Mouse (Mus musculus) right cerebral cortex, postnatal 4 days (tissue): Measurements from ENCODE around the gene Incenp.
A peak's percentile ranks its signal among the peaks of the same experiment; 100 is the strongest.
"Not testable (repeated sequence)": the region's sequence is repeated elsewhere in the genome, so short reads cannot be mapped to it uniquely, and the experiment has no call there.

Source experiments
- DNase-seq: peaks from one replicate; pipeline ENCODE4 v3.0.0-alpha.2; 2022

The Incenp gene

DNA sequence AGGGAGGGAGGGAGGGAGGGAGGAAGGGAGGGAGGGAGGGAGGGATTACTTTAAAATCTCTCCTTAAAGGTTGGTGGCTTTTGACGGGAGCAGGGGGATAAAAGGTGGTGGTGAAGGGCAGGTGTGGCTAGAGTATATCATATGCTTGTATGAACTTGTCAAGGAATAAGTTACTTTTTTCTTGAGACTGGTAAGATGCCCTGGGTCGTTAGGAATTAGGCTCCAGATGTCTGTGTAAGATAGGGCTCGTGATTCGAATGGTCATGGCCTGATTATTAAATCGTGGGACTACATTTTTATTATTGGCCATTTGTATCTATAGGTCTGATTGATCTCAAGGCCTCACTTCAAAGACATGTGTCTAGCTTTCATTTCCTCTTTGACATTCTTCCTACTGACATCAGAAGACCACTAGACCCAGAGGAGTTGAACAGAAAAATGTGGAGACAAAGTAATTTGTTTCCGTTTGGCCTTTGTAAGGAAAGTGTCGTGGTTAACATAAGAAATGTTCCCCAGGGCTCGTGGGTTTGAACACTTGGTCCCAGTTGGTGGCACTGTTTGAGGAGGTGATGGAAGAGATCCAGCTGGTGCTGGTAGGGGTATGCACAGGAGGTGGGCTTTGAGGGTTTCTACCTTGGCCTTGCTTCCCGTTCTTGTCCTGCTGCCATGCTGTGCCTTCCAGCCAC lies 19.0 kb upstream of the Incenp start:
- no peak for DNase-seq

GRCm38 (mm10) chr19:9917727-9918126 lies 18.4 kb upstream of the Incenp start:
- no peak for DNase-seq

GRCm38 (mm10) chr19:9915935-9916334 lies 16.6 kb upstream of the Incenp start:
- DNase-seq: peak; percentile 81

- no peak for DNase-seq
Measured at GRCm38 (mm10) chr19:9914346-9914745, 15.0 kb upstream of the Incenp start.

DNA sequence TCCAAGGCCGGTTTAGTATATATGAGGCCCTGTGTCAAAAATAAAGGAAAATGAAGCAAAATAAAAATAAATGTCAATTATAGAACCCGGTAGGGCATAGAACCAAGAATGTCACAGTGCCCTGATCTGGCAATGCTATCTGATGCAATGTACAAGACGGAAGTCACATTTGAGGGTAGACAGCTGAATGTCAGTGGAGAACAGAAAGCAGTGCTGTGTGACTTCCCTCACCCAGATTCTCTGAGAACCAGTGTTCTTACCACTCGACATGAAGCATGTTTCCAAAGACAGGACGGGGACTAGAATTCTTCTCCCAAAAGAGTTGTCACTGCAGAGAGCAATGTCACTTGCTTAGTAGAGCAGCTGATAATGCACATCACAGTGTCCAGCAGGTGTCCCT lies 14.4 kb upstream of the Incenp start:
- no peak for DNase-seq

DNA sequence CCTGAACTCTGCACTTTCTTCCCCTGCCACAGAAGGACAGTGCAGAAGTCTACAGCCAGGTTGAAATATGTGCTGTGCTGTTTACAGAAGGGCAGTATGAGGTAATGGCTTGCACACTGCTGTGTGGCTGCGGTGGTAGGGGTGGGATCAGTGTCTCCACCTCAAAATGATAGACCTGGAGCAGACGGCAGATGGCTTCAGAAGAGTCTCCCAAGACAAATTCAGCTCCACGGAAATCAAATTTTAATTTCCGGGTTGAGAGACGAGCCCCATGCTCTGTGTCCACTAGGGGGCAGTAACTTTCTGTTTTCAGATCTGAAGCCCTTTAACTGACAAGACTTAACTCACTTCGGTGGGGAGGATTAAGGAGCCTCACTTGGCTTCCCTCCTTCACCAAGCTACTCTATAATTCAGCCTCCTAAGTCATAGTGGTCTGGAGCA lies 12.0 kb upstream of the Incenp start:
- no peak for DNase-seq

- DNase-seq: no peak
Measured at GRCm38 (mm10) chr19:9909351-9909750, 10.0 kb upstream of the Incenp start.

GRCm38 (mm10) chr19:9900696-9901095 lies 1.3 kb upstream of the Incenp start:
- not testable (repeated sequence) for DNase-seq

- no peak for DNase-seq
Measured at GRCm38 (mm10) chr19:9899780-9900146, 412 bp upstream of the Incenp start.

DNA sequence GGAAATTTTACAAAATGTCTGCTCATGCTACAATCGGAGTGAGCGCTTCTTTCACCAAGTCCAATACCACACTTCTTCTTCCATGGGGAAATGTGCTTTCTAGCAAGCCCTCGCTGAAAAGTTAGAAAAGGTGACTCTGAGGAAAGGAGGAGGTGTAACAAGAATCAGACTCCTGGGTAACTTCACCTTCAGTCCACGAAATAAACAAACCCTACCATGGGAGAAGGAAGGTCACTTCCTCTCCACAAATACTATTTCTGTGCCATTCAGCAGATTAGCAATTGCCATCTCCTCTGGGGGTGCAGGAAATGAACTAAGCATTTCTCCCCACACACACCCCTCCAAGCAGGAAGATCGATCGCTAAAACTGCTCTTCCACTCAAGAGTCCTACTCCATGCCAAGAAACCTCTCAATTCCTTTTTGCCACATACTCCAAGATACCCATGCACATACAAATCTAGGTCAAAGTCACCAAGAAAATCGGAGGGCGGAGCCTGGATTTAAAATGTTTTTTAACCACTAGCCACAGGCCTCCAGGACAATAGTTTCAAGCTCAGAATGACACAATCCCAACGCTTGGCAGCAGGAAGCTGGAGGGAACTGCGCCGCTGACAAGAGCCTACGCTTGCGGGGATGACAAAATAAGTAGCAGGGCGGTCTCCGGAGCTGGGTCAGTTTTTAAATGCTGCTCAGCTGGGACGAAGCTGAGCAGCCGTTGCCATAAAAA lies 848 bp downstream of the Incenp start:
- no peak for DNase-seq

GRCm38 (mm10) chr19:9896067-9896466 lies 3.3 kb downstream of the Incenp start:
- no peak for DNase-seq

GRCm38 (mm10) chr19:9886771-9887170 lies 12.6 kb downstream of the Incenp start:
- no peak for DNase-seq

- no peak for DNase-seq
Measured at GRCm38 (mm10) chr19:9886348-9886747, 13.0 kb downstream of the Incenp start.

DNA sequence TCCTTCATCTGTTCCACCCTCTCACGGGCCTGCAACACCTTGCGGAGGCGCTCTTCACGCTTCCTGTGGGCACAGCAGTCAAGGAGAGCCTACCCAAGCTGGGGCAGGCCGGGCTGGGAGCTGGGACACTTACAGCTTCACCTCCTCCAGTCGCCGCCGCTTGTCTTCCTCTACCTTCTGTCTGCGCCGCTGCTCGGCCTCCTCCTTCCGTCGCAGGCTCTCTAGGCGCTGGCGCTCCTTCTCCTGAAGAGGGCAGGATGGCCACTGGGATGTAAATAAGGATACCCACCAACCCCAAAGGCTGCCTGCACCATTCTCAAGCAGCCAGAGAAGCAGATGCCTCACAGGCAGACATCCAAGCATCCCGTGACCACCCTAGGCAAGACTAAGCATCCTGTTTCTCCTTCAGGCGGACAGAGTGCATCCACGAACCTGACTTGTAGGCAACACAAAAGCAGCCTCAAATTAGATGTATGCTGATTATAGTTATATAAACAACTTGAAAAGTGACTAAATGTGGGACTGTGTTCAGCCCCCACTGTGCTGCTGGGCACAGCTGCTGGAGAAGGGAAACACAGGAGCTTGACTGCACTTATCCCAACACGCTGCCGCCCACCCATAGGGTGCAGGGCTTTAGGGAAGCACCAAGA lies 21.0 kb downstream of the Incenp start:
- DNase-seq: no peak

GRCm38 (mm10) chr19:9865466-9865865 lies 33.9 kb downstream of the Incenp start:
- no peak for DNase-seq

DNA sequence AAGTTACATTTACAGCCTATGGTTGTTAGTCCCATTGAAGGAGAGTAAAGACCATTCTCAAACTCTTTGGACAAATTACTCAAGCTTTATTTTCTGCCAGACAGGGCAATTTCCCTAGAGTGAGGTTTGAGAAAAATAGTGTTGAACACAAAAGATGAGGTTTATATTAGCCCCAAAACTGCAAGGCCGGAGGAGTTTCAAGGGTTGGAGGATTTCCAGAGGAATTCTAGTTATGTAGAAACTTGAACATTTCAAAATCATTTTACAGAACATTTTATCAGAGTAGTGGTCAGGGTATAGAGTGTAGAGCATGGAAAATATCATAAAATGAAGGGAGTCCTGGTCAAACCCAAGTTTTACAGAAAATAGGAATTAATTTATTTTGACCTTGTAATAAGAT lies 34.5 kb downstream of the Incenp start:
- DNase-seq: no peak

DNA sequence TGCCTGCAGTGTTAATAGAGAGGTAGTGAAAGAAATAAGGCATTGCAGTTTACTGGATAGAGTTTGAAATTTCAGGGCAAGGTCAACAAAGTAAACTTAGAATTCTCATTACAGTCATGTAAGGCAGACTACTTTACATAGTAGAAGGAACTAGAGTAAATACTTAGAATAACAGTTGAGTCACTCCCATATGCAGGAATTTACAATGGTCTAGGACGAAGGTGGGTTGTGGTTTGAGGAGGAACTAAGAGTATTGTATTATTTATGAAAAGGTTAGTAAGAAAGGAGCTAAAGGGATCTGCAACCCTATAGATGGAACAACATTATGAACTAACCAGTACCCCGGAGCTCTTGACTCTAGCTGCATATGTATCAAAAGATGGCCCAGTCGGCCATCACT lies 38.5 kb downstream of the Incenp start:
- not testable (repeated sequence) for DNase-seq

GRCm38 (mm10) chr19:9849368-9850075 lies 49.8 kb downstream of the Incenp start:
- DNase-seq: not testable (repeated sequence)

DNA sequence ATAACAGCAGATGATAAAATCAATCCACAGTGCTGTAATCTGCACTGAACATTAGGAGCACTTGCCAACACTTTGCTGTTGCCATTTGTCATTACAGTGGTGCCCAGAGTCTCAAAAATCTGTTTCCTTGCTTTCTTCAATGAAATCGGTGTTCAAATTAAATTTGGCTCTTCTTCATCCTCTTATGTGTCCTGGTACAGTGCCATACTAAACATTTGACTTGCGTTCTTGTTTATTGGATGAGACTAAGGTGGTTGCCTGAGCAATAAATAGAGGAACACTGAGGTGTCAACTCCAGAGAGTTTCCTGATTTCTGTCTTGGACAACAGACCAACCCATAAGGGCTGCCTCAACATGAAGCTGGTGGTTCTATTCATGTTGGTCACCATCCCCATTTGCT lies 52.1 kb downstream of the Incenp start, which contains the start of gene Scgb2a2:
Scgb2a2 (plus strand) TSS at position 301 of the 400 bp plus-strand sequence.
- no peak for DNase-seq

DNA sequence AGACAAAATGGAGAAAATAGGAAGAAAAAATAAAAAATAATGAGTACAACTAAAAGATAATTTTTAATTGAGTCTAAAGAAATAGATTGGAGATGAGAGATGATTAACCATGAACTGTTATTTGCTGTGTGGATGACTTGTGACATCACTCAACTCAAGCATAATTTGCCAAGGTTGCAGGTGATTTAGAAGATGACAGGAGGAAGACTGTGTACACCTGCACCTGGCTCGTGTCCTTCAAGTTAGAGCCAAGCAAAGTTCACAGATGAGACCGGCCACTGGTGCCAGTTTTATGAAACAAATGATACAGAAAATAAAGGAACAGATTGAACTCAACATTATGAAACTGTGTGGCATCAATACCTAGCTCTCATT lies 62.0 kb downstream of the Incenp start:
- DNase-seq: no peak

GRCm38 (mm10) chr19:9836581-9837340 lies 62.6 kb downstream of the Incenp start:
- peak; percentile 56 for DNase-seq
